ENCODE assay signal across 7 mouse cellular contexts in genomic region chr8:120231870-120232269, GRCm38 (mm10). TPM values are rescaled to one million over a fixed set of nuclear protein-coding genes. Genes with fewer than 3 reads are reported as not detected.
DNase-seq lines count a peak whose midpoint lies in the region; ATAC-seq and TF ChIP-seq lines count a peak whose summit lies in the region.

No protein-coding gene starts in this region.

- H3K36me3 ChIP-seq in heart, embryonic 12.5 days = no peaks in the 10 kb centered on the region
- peaks cover 17% of the 10 kb centered on the region for H3K36me3 ChIP-seq in limb, embryonic 13.5 days

- H3K4me2 ChIP-seq in heart, embryonic 12.5 days = peak overlapping the region; percentile 99
- peak overlapping the region; percentile 98 for H3K4me2 ChIP-seq in limb, embryonic 13.5 days (replicated peaks)

- 60% methylated on average over 3 of the region's 3 CpGs for WGBS in lung, adult 2 months
- WGBS in heart, embryonic 12.5 days = 67% methylated on average over 3 of the region's 3 CpGs
- WGBS in limb, embryonic 13.5 days = 56% methylated on average over 3 of the region's 3 CpGs

- TF ChIP-seq CTCF in lung, adult 2 months (IDR thresholded peaks at IDR 0.05; ENCODE audit: insufficient read depth, low read length) = no peak

- no peak overlapping the region for H3K4me3 ChIP-seq in lung, adult 2 months (replicated peaks; ENCODE audit: extremely low read depth, low read depth, low read length)
- H3K4me3 ChIP-seq in heart, embryonic 12.5 days = peak overlapping the region; percentile 73
- peak overlapping the region; percentile 73 for H3K4me3 ChIP-seq in limb, embryonic 13.5 days

- peak overlapping the region; percentile 16; the same call in 1 of the 2 replicates for H3K9ac ChIP-seq in heart, embryonic 12.5 days
- peak overlapping the region; percentile 87 for H3K9ac ChIP-seq in limb, embryonic 13.5 days

- TF ChIP-seq POLR2A in lung, adult 2 months (IDR thresholded peaks at IDR 0.05; ENCODE audit: borderline replicate concordance, extremely low read depth, low read depth, low read length) = no peak

- peaks cover 21% of the 10 kb centered on the region for H3K27me3 ChIP-seq in heart, embryonic 12.5 days (replicated peaks)
- 0 out of 2 replicates have a peak, but pooled peaks cover 4% of the 10 kb centered on the region for H3K27me3 ChIP-seq in limb, embryonic 13.5 days

- no peaks in the 10 kb centered on the region for H3K9me3 ChIP-seq in heart, embryonic 12.5 days (replicated peaks)
- no peaks in the 10 kb centered on the region for H3K9me3 ChIP-seq in limb, embryonic 13.5 days

- H3K27ac ChIP-seq in heart, embryonic 12.5 days (ENCODE audit: poor library complexity, severe bottlenecking) = no peak overlapping the region
- no peak overlapping the region for H3K27ac ChIP-seq in limb, embryonic 13.5 days

- H3K4me1 ChIP-seq in lung, adult 2 months (ENCODE audit: control insufficient read depth, insufficient read depth, low read length) = peaks cover 16% of the 10 kb centered on the region
- H3K4me1 ChIP-seq in heart, embryonic 12.5 days (replicated peaks) = peaks cover 78% of the 10 kb centered on the region
- H3K4me1 ChIP-seq in limb, embryonic 13.5 days = peaks cover 77% of the 10 kb centered on the region

- DNase-seq in lung, postnatal 10 days = peak; percentile 67
- no peak for DNase-seq in lung, adult 2 months
- DNase-seq in frontal cortex, postnatal 10 days (ENCODE audit: low spot score in 2 of 2) = no peak
- DNase-seq in thymus, postnatal 0 days (ENCODE audit: low spot score) = no peak

- no peak for ATAC-seq in heart, embryonic 12.5 days (ENCODE audit: insufficient number of reproducible peaks, low FRiP score)
- ATAC-seq in limb, embryonic 13.5 days (ENCODE audit: low FRiP score, low read depth) = no peak
- ATAC-seq in granulocyte monocyte progenitor cell, adult 5-6 weeks (replicated peaks; ENCODE audit: poor library complexity, severe bottlenecking) = no peak

RNA-seq across cellular contexts. Expression of gene Gse1, which starts 3.6 kb away (rescaled TPM):
- 35.6 and 39.6 TPM in 2 replicates for polyA plus RNA-seq in lung, adult 2 months (2012; rRNA removed)
- 14.0 and 15.3 TPM in 2 replicates for polyA plus RNA-seq in heart, embryonic 12.5 days (2016; fragmentation: Nextera tagmentation; extraction: Ambion mirVana)
- polyA plus RNA-seq in limb, embryonic 13.5 days (2015; fragmentation: Nextera tagmentation; extraction: Ambion mirVana) = 6.9 and 7.1 TPM in 2 replicates
- 32.7 and 40.9 TPM in 2 replicates for total RNA-seq in granulocyte monocyte progenitor cell, adult 5-6 weeks (2014; fragmentation: Nextera tagmentation)
- 6.9 and 8.4 TPM in 2 replicates for total RNA-seq in granulocyte monocyte progenitor cell, adult 5-6 weeks (2017)
- polyA plus RNA-seq in thymus, postnatal 0 days (2015; fragmentation: Nextera tagmentation; extraction: Ambion mirVana) = 26.3 and 35.9 TPM in 2 replicates

RNA-seq across cellular contexts. Expression of gene Fam92b, which starts 54.6 kb away (rescaled TPM):
- 9.0 and 10.2 TPM in 2 replicates for polyA plus RNA-seq in lung, adult 2 months (2012; rRNA removed)
- not detected in 2 replicates for polyA plus RNA-seq in heart, embryonic 12.5 days (2016; fragmentation: Nextera tagmentation; extraction: Ambion mirVana)
- not detected in 2 replicates for polyA plus RNA-seq in limb, embryonic 13.5 days (2015; fragmentation: Nextera tagmentation; extraction: Ambion mirVana)
- not detected in 2 replicates for total RNA-seq in granulocyte monocyte progenitor cell, adult 5-6 weeks (2014; fragmentation: Nextera tagmentation)
- not detected in 2 replicates for total RNA-seq in granulocyte monocyte progenitor cell, adult 5-6 weeks (2017)
- polyA plus RNA-seq in thymus, postnatal 0 days (2015; fragmentation: Nextera tagmentation; extraction: Ambion mirVana) = 0.21 and 0.34 TPM in 2 replicates
